Mouse (Mus musculus) midbrain, embryonic 16.5 days (tissue): ENCODE measurements around the gene Cep44. TPM values are rescaled to one million over a fixed set of nuclear protein-coding genes. Genes with fewer than 3 reads are reported as not detected.

ENCODE experiments used
- ATAC-seq: fragments of 200-750 bp; cut with Nextera tagmentation; 2 replicates; pipeline ENCODE4 v1.8.0; 2017; ENCODE audit warnings: moderate TSS enrichment
- H3K27ac ChIP-seq: fragments of 300-500 bp; sonication (generic); 2 replicates; pipeline ENCODE4 v1.5.1; 2014; ENCODE audit warnings: mild to moderate bottlenecking, low read length, mixed read lengths
- H3K27me3 ChIP-seq: fragments of 300-500 bp; sonication (generic); 2 replicates; pipeline ENCODE4 v1.6.1; 2014; ENCODE audit warnings: low read depth, low read length, mixed read lengths; ENCODE audit not compliant: control insufficient read depth, insufficient read depth
- H3K36me3 ChIP-seq: fragments of 300-500 bp; sonication (generic); 2 replicates; pipeline ENCODE4 v1.6.1; 2014; ENCODE audit warnings: mild to moderate bottlenecking, low read length, moderate library complexity, mixed read lengths; ENCODE audit not compliant: control insufficient read depth, insufficient read depth
- H3K4me1 ChIP-seq: fragments of 300-500 bp; sonication (generic); 2 replicates; pipeline ENCODE4 v1.6.1; 2014; ENCODE audit warnings: mild to moderate bottlenecking, low read length, mixed read lengths; ENCODE audit not compliant: control insufficient read depth, insufficient read depth
- H3K4me2 ChIP-seq: fragments of 300-500 bp; sonication (generic); 2 replicates; pipeline ENCODE4 v1.6.1; 2014; ENCODE audit warnings: mild to moderate bottlenecking, low read length, mixed read lengths
- H3K4me3 ChIP-seq: fragments of 300-500 bp; sonication (generic); 2 replicates; pipeline ENCODE4 v1.5.1; 2014; ENCODE audit warnings: low read depth, mild to moderate bottlenecking, low read length, moderate library complexity, mixed read lengths
- H3K9ac ChIP-seq: fragments of 300-500 bp; sonication (generic); 2 replicates; pipeline ENCODE4 v1.6.1; 2014; ENCODE audit warnings: low read depth, low read length, mixed read lengths
- H3K9me3 ChIP-seq: fragments of 300-500 bp; sonication (generic); replicated peaks from 2 replicates; pipeline ENCODE4 v1.6.1; 2014; ENCODE audit warnings: mild to moderate bottlenecking, low read length, mixed read lengths; ENCODE audit not compliant: control insufficient read depth, poor library complexity, severe bottlenecking
- WGBS: fragments of 180-500 bp; shearing (Covaris S2); extraction: QIAGEN DNeasy Blood & Tissue Kit; methylation state at CpG from one replicate; pipeline ENCODE4 v1.1.7; 2014; 5-methylcytosine and 5-hydroxymethylcytosine counted together
- microRNA-seq: library from miRNA; unstranded; fragments of <30 nt; microRNA quantifications from one replicate; pipeline ENCODE4, GENCODE M21; 2017
- polyA plus RNA-seq: library from polyadenylated mRNA; unstranded; fragments of >200 nt; fragmentation: Nextera tagmentation; extraction: Ambion mirVana; gene quantifications from 2 replicates; pipeline ENCODE4 v1.2.1, GENCODE M21; 2015

The Cep44 gene
- polyA plus RNA-seq, 1 experiment from 2014 or later = 21.7 TPM

DNA sequence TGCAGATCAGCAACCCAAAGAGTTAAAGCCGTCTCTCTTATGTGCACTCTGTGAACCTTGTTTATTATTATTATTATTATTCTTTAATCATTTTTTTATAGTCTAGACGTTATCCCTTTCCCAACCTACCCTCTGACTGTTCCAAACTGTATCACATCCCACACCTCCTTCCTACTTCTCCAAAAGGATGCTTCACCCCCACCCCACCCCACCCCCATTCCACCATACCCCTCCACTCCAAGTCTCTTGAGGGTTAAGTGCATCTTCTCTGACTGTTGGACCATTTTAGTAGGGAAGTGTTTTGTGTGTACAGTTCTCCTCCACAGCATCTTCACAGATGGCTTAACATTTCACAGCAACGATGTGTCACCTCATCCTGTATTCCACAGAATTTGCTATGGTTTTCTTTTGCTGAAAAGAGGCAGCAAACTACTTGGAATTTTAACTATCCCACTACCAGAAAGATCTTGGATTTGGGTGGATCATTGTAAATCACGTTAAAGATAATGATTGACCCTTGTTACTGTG is 41.8 kb downstream of the Cep44 start:
- Histone ChIP-seq H3K9ac (no peak overlapping the region), H3K27ac (peak overlapping the region; percentile 57; the same call in 1 of the 2 replicates), H3K4me3 (no peak overlapping the region), H3K36me3 (no peaks in the 10 kb centered on the region), H3K4me2 (no peak overlapping the region), H3K4me1 (no peaks in the 10 kb centered on the region), H3K27me3 (no peaks in the 10 kb centered on the region), H3K9me3 (no peaks in the 10 kb centered on the region)
- ATAC-seq = no peak
- 72% methylated on average over 4 of the region's 4 CpGs for WGBS

DNA sequence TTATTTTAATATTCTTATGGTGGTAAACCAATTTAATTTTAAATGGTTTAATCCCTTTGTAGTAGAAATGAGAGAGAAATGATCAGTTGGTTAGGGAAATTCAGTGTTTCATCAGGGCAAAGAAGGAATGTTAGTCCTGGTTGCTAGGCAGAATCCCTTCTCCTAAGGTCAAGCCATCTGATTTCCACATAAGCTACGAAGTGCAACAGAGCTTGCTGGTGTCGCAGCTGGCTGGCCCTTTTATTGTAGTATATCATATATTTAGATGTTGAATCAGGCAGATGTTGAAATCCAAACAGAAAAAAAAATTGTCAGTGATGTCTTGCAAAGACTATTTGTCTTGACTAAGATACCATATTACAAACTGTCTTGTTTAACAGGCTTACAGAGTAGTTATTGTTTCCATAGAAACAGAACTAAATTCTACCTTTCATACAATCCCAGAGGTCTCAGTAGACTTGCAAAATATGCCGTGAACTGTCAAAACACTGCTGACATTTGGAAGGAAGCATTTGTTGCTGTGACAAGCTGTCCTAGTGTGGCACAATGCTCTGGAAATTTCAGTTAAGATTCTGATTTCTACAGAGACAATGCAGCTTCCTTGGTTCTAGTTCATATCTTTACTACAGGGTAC is 42.4 kb downstream of the Cep44 start:
- no peaks in the 10 kb centered on the region for H3K4me1 ChIP-seq
- no peaks in the 10 kb centered on the region for H3K27me3 ChIP-seq
- no peak overlapping the region for H3K9ac ChIP-seq
- WGBS = 50% methylated on average over 3 of the region's 3 CpGs
- H3K4me3 ChIP-seq = no peak overlapping the region
- H3K4me2 ChIP-seq = no peak overlapping the region
- no peaks in the 10 kb centered on the region for H3K36me3 ChIP-seq
- ATAC-seq = peak; percentile 92
- H3K27ac ChIP-seq = peak overlapping the region; percentile 61; the same call in 1 of the 2 replicates
- H3K9me3 ChIP-seq = no peaks in the 10 kb centered on the region

DNA sequence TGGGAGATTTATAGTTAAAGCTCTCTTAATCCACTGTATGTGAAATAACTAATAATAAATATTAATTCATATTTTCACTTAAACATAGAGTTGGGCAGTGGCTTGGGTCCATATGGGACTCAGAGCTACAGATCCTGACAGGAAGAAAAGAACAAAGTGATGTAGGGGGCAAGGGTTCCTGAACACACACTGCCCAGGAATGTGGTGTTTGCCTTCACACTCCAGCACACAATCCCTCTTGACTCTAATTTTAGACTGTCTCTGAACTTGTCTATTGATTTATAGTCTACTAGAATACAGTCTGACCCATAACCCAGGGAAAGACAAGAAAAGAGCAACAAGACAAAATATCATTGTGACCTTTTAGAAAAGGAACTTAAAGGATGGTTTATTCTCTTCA is 48.9 kb downstream of the Cep44 start:
- no peak for ATAC-seq
- no peaks in the 10 kb centered on the region for H3K36me3 ChIP-seq
- H3K9ac ChIP-seq = no peak overlapping the region
- no peaks in the 10 kb centered on the region for H3K4me1 ChIP-seq
- no peak overlapping the region for H3K4me3 ChIP-seq
- H3K27ac ChIP-seq = no peak overlapping the region
- no peak overlapping the region for H3K4me2 ChIP-seq
- no peaks in the 10 kb centered on the region for H3K27me3 ChIP-seq
- no peaks in the 10 kb centered on the region for H3K9me3 ChIP-seq

DNA sequence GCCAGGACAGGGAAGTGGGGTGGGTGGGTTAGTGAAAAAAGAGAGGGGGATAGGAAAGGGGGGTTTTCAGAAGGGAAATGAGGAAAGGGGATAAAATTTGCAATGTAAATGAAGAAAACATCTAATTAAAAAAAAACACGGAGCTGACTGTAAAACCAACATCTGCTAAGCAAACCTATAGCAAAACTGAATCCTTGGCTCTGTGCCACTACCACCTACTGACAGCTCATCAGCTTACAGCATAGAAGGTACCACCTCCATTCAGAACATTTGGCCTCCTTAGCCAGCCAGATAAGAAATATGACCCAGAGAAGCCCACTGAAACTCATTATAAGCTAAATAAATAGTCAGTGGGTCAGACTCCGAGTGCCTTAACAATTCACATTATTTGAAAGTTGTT is 61.4 kb downstream of the Cep44 start:
- ATAC-seq = no peak
- no peak overlapping the region for H3K4me2 ChIP-seq
- H3K9me3 ChIP-seq = no peaks in the 10 kb centered on the region
- H3K9ac ChIP-seq = no peak overlapping the region
- H3K36me3 ChIP-seq = no peaks in the 10 kb centered on the region
- H3K27ac ChIP-seq = no peak overlapping the region
- H3K27me3 ChIP-seq = no peaks in the 10 kb centered on the region
- no peak overlapping the region for H3K4me3 ChIP-seq
- H3K4me1 ChIP-seq = no peaks in the 10 kb centered on the region
- WGBS = 42% methylated on average over 2 of the region's 2 CpGs

DNA sequence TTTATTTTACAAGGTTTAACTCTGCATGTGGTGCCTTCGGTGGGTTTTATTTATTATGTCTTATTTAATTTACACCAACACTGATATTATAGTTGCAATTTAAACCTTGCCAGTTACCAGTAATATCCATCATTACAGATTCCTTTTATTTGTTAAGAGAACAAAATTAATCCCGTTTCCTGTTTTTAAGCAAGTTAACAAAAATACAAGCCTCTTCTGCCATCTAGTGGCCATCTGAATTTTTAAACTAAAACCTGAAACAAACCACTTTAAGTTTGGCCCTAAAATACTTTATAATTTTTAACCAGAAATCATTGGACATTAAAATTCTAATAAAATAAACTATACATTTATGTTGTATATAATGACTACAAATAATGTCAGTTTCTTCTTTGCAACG is 64.8 kb downstream of the Cep44 start:
- Histone ChIP-seq H3K9ac (no peak overlapping the region), H3K27ac (no peak overlapping the region), H3K4me1 (no peaks in the 10 kb centered on the region), H3K4me3 (no peak overlapping the region), H3K27me3 (no peaks in the 10 kb centered on the region), H3K4me2 (no peak overlapping the region), H3K9me3 (no peaks in the 10 kb centered on the region), H3K36me3 (no peaks in the 10 kb centered on the region)
- 40% methylated on average over 3 of the region's 3 CpGs for WGBS
- ATAC-seq = no peak

Small RNA genes within 50 kb of the gene (microRNA-seq; reads per million reads assigned to microRNA genes)
- not detected for gene Gm25992

Other genes with a start within 250 kb of the Cep44 start
- gene Fbxo8, start within 50 bp of the Cep44 start, polyA plus RNA-seq = 39.4 and 41.3 TPM in 2 replicates